Mouse (Mus musculus) E14TG2a.4 (cell line): ENCODE measurements around the gene Nop53.

Source experiments
- H3K27me3 ChIP-seq: 2 replicates; pipeline ENCODE4 v1.6.1; 2014; ENCODE audit warnings: low read length, control low read depth; ENCODE audit not compliant: insufficient read depth
- H3K36me3 ChIP-seq: 2 replicates; pipeline ENCODE4 v1.6.1; 2014; ENCODE audit warnings: low read length, control low read depth; ENCODE audit not compliant: insufficient read depth
- H3K4me1 ChIP-seq: replicated peaks from 2 replicates; pipeline ENCODE4 v1.6.1; 2014; ENCODE audit warnings: low read depth, low read length, control low read depth
- H3K4me3 ChIP-seq: replicated peaks from 2 replicates; pipeline ENCODE4 v1.5.1; 2014; ENCODE audit warnings: mild to moderate bottlenecking, low read length
- H3K9me3 ChIP-seq: 2 replicates; pipeline ENCODE4 v1.6.1; 2014; ENCODE audit warnings: low read length, control low read depth
- CTCF ChIP-seq: conservative IDR thresholded peaks from 2 replicates; pipeline ENCODE4 v1.5.1; 2014; ENCODE audit warnings: low read length
- NANOG ChIP-seq: IDR thresholded peaks from 2 replicates; pipeline ENCODE4 v1.6.1; 2014; ENCODE audit warnings: borderline replicate concordance, low read length, mixed read lengths
- POU5F1 ChIP-seq: IDR thresholded peaks from 2 replicates; pipeline ENCODE4 v1.6.1; 2014; ENCODE audit warnings: low read length, borderline replicate concordance

Gene Nop53

GRCm38 (mm10) chr7:15963798-15964652 is 18.2 kb upstream of the Nop53 start:
- H3K9me3 ChIP-seq = no peaks in the 10 kb centered on the region
- no peak for TF ChIP-seq CTCF
- no peak for TF ChIP-seq NANOG
- no peak for TF ChIP-seq POU5F1
- H3K4me1 ChIP-seq = peaks cover 52% of the 10 kb centered on the region
- peaks cover 66% of the 10 kb centered on the region for H3K27me3 ChIP-seq
- peak overlapping the region; percentile 46 for H3K4me3 ChIP-seq
- no peaks in the 10 kb centered on the region for H3K36me3 ChIP-seq

GRCm38 (mm10) chr7:15962311-15963288 is 16.7 kb upstream of the Nop53 start:
- peaks cover 6% of the 10 kb centered on the region; the same call in 1 of the 2 replicates for H3K9me3 ChIP-seq
- H3K4me1 ChIP-seq = peaks cover 50% of the 10 kb centered on the region
- peak overlapping the region; percentile 65 for H3K4me3 ChIP-seq
- peaks cover 74% of the 10 kb centered on the region for H3K27me3 ChIP-seq
- TF ChIP-seq NANOG (no peak), CTCF (no peak), POU5F1 (no peak)
- H3K36me3 ChIP-seq = no peaks in the 10 kb centered on the region

- TF ChIP-seq CTCF (no peak), POU5F1 (no peak), NANOG (no peak)
- H3K27me3 ChIP-seq = peaks cover 80% of the 10 kb centered on the region
- H3K36me3 ChIP-seq = no peaks in the 10 kb centered on the region
- H3K4me3 ChIP-seq = no peak overlapping the region
- H3K9me3 ChIP-seq = peaks cover 11% of the 10 kb centered on the region
- peaks cover 53% of the 10 kb centered on the region for H3K4me1 ChIP-seq
Measured at GRCm38 (mm10) chr7:15961798-15962197, 15.9 kb upstream of the Nop53 start.

- Histone ChIP-seq H3K9me3 (peaks cover 15% of the 10 kb centered on the region), H3K36me3 (no peaks in the 10 kb centered on the region), H3K4me1 (peaks cover 50% of the 10 kb centered on the region), H3K4me3 (no peak overlapping the region), H3K27me3 (peaks cover 80% of the 10 kb centered on the region)
- no peak for TF ChIP-seq CTCF
- no peak for TF ChIP-seq NANOG
- no peak for TF ChIP-seq POU5F1
Measured at GRCm38 (mm10) chr7:15961239-15961638, 15.4 kb upstream of the Nop53 start.

GRCm38 (mm10) chr7:15960691-15961090 is 14.8 kb upstream of the Nop53 start:
- peaks cover 15% of the 10 kb centered on the region for H3K9me3 ChIP-seq
- TF ChIP-seq NANOG (no peak), POU5F1 (no peak), CTCF (no peak)
- H3K4me3 ChIP-seq = no peak overlapping the region
- H3K36me3 ChIP-seq = no peaks in the 10 kb centered on the region
- peaks cover 81% of the 10 kb centered on the region for H3K27me3 ChIP-seq
- peaks cover 54% of the 10 kb centered on the region for H3K4me1 ChIP-seq

- Histone ChIP-seq H3K9me3 (peaks cover 15% of the 10 kb centered on the region), H3K27me3 (peaks cover 78% of the 10 kb centered on the region), H3K36me3 (no peaks in the 10 kb centered on the region), H3K4me1 (peaks cover 53% of the 10 kb centered on the region), H3K4me3 (no peak overlapping the region)
- TF ChIP-seq POU5F1 (no peak), NANOG (no peak), CTCF (no peak)
Measured at GRCm38 (mm10) chr7:15956143-15956542, 10.3 kb upstream of the Nop53 start.

- no peaks in the 10 kb centered on the region for H3K36me3 ChIP-seq
- peaks cover 78% of the 10 kb centered on the region for H3K27me3 ChIP-seq
- H3K4me1 ChIP-seq = peaks cover 54% of the 10 kb centered on the region
- H3K9me3 ChIP-seq = peaks cover 15% of the 10 kb centered on the region
- peak overlapping the region; percentile 78 for H3K4me3 ChIP-seq
- TF ChIP-seq NANOG (no peak), POU5F1 (no peak), CTCF (no peak)
Measured at GRCm38 (mm10) chr7:15955509-15955908, 9.6 kb upstream of the Nop53 start.

GRCm38 (mm10) chr7:15954978-15955443 is 9.1 kb upstream of the Nop53 start:
- Histone ChIP-seq H3K9me3 (peaks cover 15% of the 10 kb centered on the region), H3K27me3 (peaks cover 78% of the 10 kb centered on the region)

More at GRCm38 (mm10) chr7:15954978-15955443, 9.1 kb upstream of the Nop53 start:
- Histone ChIP-seq H3K4me3 (peak overlapping the region; percentile 78), H3K36me3 (no peaks in the 10 kb centered on the region), H3K4me1 (peaks cover 58% of the 10 kb centered on the region)
- TF ChIP-seq POU5F1 (no peak), NANOG (no peak), CTCF (no peak)
